Mouse (Mus musculus) liver, adult (tissue): ENCODE measurements around the gene Rspo3.

Experiments used
- GATA4 ChIP-seq: IDR thresholded peaks from 2 replicates; pipeline ENCODE4 v1.6.1; 2014; ENCODE audit warnings: mild to moderate bottlenecking, low read length; ENCODE audit not compliant: insufficient replicate concordance

The Rspo3 gene

GRCm38 (mm10) chr10:29535546-29536260 lies at the start of gene Rspo3:
Rspo3 (minus strand) TSS chr10:29535867.
- no peak for TF ChIP-seq GATA4

GRCm38 (mm10) chr10:29581940-29582339 lies 46.3 kb upstream of the Rspo3 start:
- TF ChIP-seq GATA4 = no peak

GRCm38 (mm10) chr10:29581476-29581875 lies 45.8 kb upstream of the Rspo3 start:
- TF ChIP-seq GATA4 = no peak

- no peak for TF ChIP-seq GATA4
Observed at GRCm38 (mm10) chr10:29555983-29556382, 20.3 kb upstream of the Rspo3 start.

GRCm38 (mm10) chr10:29554365-29554764 lies 18.7 kb upstream of the Rspo3 start:
- no peak for TF ChIP-seq GATA4

GRCm38 (mm10) chr10:29542982-29543381 lies 7.3 kb upstream of the Rspo3 start:
- TF ChIP-seq GATA4 = no peak

- TF ChIP-seq GATA4 = no peak
Observed at GRCm38 (mm10) chr10:29539516-29539915, 3.8 kb upstream of the Rspo3 start.

- no peak for TF ChIP-seq GATA4
Observed at GRCm38 (mm10) chr10:29538791-29539190, 3.1 kb upstream of the Rspo3 start.

GRCm38 (mm10) chr10:29534830-29535227 lies 838 bp downstream of the Rspo3 start:
- no peak for TF ChIP-seq GATA4

GRCm38 (mm10) chr10:29533846-29534829 lies 1.5 kb downstream of the Rspo3 start:
- TF ChIP-seq GATA4 = no peak

- no peak for TF ChIP-seq GATA4
Observed at GRCm38 (mm10) chr10:29532821-29533715, 2.6 kb downstream of the Rspo3 start.

GRCm38 (mm10) chr10:29513563-29513962 lies 22.1 kb downstream of the Rspo3 start:
- TF ChIP-seq GATA4 = no peak

- TF ChIP-seq GATA4 = no peak
Observed at GRCm38 (mm10) chr10:29508167-29508566, 27.5 kb downstream of the Rspo3 start.

- TF ChIP-seq GATA4 = no peak
Observed at GRCm38 (mm10) chr10:29497205-29497822, 38.4 kb downstream of the Rspo3 start.
